Mouse (Mus musculus) E14TG2a.4 (cell line): ENCODE data around the gene Mterf1a.

ENCODE experiments used
- CTCF ChIP-seq: conservative IDR thresholded peaks from 2 replicates; pipeline ENCODE4 v1.5.1; 2014; ENCODE audit warnings: low read length
- POU5F1 ChIP-seq: IDR thresholded peaks from 2 replicates; pipeline ENCODE4 v1.6.1; 2014; ENCODE audit warnings: low read length, borderline replicate concordance

DNA sequence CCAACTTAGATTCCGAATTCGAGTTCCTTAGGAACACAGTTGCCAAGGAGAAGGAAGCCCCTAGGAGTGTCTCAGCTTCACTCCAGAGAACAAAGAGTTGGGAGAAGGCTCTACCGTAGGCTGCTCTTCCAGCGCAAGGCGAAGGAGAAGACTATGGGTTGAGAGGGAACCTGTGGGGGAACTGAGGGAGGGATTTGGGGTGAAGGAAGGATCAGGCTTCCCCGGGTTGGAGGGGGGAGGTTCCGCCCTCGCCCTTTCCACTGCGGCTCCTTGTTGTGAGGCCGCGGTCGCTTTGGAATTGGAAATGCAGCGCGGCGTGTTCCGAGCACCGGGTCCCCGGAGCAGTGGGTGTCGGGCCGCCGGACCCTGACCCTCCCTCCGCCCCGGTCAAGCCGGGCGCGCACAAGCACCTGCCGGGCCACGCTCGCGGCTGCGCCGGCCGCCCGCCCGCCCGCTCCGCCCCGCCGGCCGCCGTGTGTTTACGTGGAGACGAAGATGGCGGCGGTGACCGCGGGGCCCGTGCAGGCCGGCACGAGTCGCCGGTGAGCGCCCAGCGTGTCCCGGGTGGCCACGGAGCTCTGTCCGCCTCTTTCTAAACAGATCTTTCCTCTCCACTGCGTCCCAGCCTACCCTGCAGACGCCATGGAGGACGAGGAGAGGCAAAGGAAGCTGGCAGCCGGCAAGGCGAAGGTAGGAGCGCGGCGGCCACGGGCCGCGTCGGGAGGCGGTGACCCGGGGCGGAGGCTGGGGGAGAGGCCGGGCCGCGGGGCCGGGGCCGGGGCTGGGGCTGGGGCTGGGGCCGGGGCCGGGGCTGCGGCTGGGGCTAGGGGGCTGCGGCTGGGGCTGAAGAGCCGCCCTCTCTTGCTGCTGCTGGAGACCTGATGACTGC is 34.3 kb upstream of the Mterf1a start, which contains the start of gene Akap9:
- TF ChIP-seq CTCF (no peak), POU5F1 (no peak)
